Mouse (Mus musculus) cerebellum, postnatal 36 days (tissue): ENCODE measurements around the gene Hdgf.

Experiments used
- DNase-seq, 2 experiments: peaks; one replicate each; pipeline ENCODE4 v3.0.0; 2021 to 2022; ENCODE audit warnings: mixed read lengths in 2 of 2

The Hdgf gene

GRCm38 (mm10) chr3:87947056-87947810 lies 41.1 kb downstream of the Hdgf start:
- DNase-seq: no peak

DNA sequence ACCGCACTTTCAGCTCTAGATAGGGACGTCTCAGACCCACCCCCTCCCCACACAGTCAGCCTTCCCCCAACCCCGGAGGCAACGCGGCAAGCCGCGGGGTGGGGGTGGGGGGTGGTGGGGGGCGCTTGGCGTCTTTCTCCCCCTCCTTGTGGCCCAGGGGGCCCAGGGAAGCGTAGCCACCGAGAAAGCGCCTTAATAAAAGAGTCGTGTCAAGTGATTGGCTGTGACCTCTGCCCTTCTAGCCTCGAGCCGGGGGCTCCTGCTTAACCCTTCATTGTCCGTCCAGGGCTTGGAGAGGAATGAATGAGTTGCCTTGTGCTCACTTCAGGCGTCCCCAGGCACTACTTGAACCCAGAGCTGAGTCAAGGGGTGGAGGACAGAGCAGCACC lies 41.7 kb downstream of the Hdgf start:
- no peak for DNase-seq

DNA sequence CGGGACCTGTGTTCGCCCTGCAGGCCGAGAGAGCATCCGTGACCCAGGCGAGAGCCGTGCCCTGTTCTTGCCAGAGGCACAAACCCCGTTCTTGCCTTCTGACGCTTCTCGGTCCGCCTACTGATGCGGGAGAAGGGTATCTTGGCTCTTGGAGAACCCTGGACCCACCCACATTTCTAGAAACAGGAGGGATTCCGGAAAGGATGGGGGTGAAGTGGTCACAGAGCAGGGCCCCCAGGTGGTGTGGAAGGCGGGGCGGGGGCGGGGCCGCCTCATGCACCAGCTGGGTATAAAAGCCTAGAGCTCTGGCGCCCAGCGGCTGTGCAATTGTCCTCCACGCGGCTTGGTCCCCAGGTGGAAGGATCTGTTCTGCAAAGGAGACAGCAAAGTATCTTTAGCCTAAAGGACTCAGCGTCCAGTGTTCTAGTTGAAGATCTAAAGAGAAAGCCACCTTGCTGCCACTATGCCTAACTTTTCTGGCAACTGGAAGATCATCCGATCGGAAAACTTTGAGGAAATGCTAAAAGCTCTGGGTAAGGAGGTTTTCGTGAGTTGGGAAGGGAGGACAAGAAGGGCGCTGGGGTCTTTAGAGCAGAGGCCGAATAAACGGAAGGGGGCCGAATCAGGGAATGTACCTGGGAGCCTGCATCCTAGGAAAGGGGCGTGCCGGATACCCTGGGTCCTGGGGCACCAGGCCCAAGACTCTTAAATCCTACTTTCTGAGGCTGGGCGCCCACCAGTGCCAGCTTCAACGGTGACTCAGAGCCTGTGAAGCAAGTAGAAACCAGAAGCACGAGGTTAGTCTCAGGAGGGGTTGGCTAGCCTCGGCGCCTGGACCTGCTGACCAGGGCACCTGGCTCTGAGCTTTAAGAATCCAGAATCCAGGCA lies 42.5 kb downstream of the Hdgf start, which contains the start of gene Crabp2:
Gene Crabp2, plus strand, starts transcription at position 289 of the 888 bp plus-strand sequence.
- no peak for DNase-seq

GRCm38 (mm10) chr3:87949266-87949954 lies 43.3 kb downstream of the Hdgf start:
- no peak for DNase-seq

GRCm38 (mm10) chr3:87949955-87950515 lies 43.9 kb downstream of the Hdgf start:
- no peak for DNase-seq

DNA sequence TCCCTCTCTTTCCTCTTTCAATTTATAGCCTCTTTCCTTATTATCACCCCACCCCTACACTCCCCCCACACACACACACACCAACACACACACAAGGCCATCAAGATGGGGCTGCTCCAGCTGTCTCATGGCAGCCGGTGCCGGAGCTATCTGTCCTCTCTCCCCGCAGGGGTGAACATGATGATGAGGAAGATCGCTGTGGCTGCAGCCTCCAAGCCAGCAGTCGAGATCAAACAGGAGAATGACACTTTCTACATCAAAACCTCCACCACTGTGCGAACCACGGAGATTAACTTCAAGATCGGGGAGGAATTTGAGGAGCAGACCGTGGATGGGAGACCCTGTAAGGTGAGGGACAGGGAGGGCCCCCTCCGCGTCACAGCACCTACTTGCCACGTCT lies 45.8 kb downstream of the Hdgf start:
- no peak for DNase-seq

DNA sequence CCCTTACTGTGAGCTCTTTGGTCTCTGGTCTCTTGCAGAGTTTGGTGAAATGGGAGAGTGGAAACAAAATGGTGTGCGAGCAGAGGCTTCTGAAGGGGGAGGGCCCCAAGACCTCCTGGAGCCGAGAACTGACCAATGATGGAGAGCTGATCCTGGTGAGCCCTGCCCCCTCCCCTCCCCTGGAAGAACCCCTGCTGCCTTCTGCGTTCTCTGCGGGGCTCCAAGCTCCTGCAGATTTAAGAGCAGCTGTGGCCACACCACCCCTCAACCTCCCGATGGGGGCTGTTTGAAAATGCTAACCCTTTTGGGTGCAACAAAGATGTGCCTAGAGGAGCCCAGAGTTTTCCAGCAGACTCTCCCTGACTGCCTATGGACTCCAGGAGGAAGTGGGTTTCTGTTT lies 46.3 kb downstream of the Hdgf start:
- DNase-seq: no peak

GRCm38 (mm10) chr3:87958056-87958455 lies 51.9 kb downstream of the Hdgf start:
- DNase-seq: no peak

DNA sequence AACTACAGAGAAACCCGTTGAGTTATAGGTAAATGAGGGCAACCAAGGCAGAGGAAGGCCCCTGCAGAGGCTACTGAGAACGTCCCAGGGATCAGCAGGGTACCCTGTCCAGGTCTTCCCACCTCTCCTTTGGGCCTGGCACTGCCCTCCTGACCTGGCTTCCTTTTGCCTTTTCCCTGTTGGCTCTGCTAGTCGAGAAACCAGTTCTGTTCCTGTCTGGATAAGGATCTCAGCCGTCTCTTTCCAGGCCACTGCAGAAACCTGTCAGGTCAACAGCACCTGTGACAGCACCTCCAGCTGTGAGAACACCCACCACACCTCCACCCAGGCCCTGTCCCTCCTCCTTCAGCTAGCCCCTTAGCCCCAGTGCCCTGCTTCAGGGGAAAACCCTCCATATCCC lies 52.4 kb downstream of the Hdgf start:
- no peak for DNase-seq

- DNase-seq: no peak
Observed at GRCm38 (mm10) chr3:87958967-87959366, 52.8 kb downstream of the Hdgf start.

GRCm38 (mm10) chr3:87959371-87959770 lies 53.2 kb downstream of the Hdgf start:
- DNase-seq: no peak

DNA sequence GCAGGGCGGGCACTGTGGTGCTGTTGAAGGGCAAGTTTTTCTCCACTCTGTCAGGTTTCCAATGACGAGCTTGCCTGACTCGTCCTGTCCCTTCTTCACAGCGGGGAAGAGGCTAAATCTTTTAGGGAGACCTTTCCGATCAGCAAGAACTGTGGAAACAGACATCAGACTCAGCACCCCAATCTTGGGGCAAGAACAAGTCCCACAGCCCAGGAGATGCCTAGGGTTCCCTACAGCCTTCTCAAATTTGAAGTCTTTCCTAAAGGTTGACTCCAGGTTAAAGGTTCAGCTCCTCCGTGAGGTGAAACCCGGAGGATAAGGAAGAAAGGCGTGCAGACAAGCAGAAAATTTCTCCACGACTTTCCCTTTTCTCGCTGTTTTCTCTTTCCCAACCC lies 54.1 kb downstream of the Hdgf start:
- DNase-seq: no peak

GRCm38 (mm10) chr3:87960586-87961191 lies 54.6 kb downstream of the Hdgf start:
- DNase-seq: peak; percentile 66 to 68
